Mouse (Mus musculus): Measurements from ENCODE around the gene Ccdc57. TPM values are rescaled to one million over a fixed set of nuclear protein-coding genes. Genes with fewer than 3 reads are reported as not detected.

Ccdc57 gene
- polyA plus RNA-seq (2016; fragmentation: Nextera tagmentation; extraction: Ambion mirVana), result 4.7 and 5.6 TPM in 2 replicates

- H3K4me3 ChIP-seq, result peak within 1 kb of the TSS; percentile 48
- no peaks in the 10 kb centered on the region for H3K36me3 ChIP-seq
- peak; percentile 80 for ATAC-seq (ENCODE audit: low FRiP score, low read depth)
- no peak within 1 kb of the TSS for H3K27ac ChIP-seq
- no peaks in the 10 kb centered on the region for H3K9me3 ChIP-seq
- WGBS, result 10% methylated on average over 44 of the region's 44 CpGs
- H3K4me2 ChIP-seq (replicated peaks), result peak within 1 kb of the TSS; percentile 80
- H3K27me3 ChIP-seq (replicated peaks), result no peaks in the 10 kb centered on the region
- H3K9ac ChIP-seq, result peak within 1 kb of the TSS; percentile 63
- no peaks in the 10 kb centered on the region; the same call in 1 of the 2 replicates for H3K4me1 ChIP-seq
Measured at GRCm38 (mm10) chr11:120932564-120933398, at the start of gene Ccdc57. Gene Ccdc57, minus strand, starts transcription at chr11:120932872.

- Histone ChIP-seq H3K27me3 (replicated peaks) (no peaks in the 10 kb centered on the region), H3K27ac (no peak overlapping the region), H3K9ac (no peak overlapping the region), H3K4me2 (replicated peaks) (no peak overlapping the region), H3K4me1 (no peaks in the 10 kb centered on the region), H3K36me3 (peaks cover 84% of the 10 kb centered on the region), H3K4me3 (no peak overlapping the region), H3K9me3 (no peaks in the 10 kb centered on the region)
- ATAC-seq (ENCODE audit: low FRiP score, low read depth), result no peak
Measured at GRCm38 (mm10) chr11:120982459-120982858, 49.8 kb upstream of the Ccdc57 start.

- Histone ChIP-seq H3K36me3 (peaks cover 88% of the 10 kb centered on the region), H3K4me2 (replicated peaks) (no peak overlapping the region), H3K9ac (no peak overlapping the region), H3K4me3 (no peak overlapping the region), H3K27me3 (replicated peaks) (no peaks in the 10 kb centered on the region), H3K27ac (no peak overlapping the region), H3K9me3 (no peaks in the 10 kb centered on the region), H3K4me1 (no peaks in the 10 kb centered on the region)
- WGBS, result 96% methylated on average over 4 of the region's 4 CpGs
- ATAC-seq (ENCODE audit: low FRiP score, low read depth), result no peak
Measured at GRCm38 (mm10) chr11:120981661-120982060, 49.0 kb upstream of the Ccdc57 start.

- Histone ChIP-seq H3K27me3 (replicated peaks) (no peaks in the 10 kb centered on the region), H3K9me3 (no peaks in the 10 kb centered on the region), H3K36me3 (peaks cover 88% of the 10 kb centered on the region), H3K4me1 (no peaks in the 10 kb centered on the region), H3K9ac (no peak overlapping the region), H3K4me3 (no peak overlapping the region), H3K4me2 (replicated peaks) (no peak overlapping the region), H3K27ac (no peak overlapping the region)
- 88% methylated on average over 9 of the region's 9 CpGs for WGBS
- ATAC-seq (ENCODE audit: low FRiP score, low read depth), result no peak
Measured at GRCm38 (mm10) chr11:120980427-120981035, 47.9 kb upstream of the Ccdc57 start.

GRCm38 (mm10) chr11:120979711-120980426 is 47.2 kb upstream of the Ccdc57 start:
- H3K4me3 ChIP-seq, result no peak overlapping the region
- H3K4me2 ChIP-seq (replicated peaks), result no peak overlapping the region
- H3K9me3 ChIP-seq, result no peaks in the 10 kb centered on the region
- H3K4me1 ChIP-seq, result no peaks in the 10 kb centered on the region
- H3K36me3 ChIP-seq, result peaks cover 89% of the 10 kb centered on the region
- no peak for ATAC-seq (ENCODE audit: low FRiP score, low read depth)
- no peak overlapping the region for H3K27ac ChIP-seq
- H3K9ac ChIP-seq, result no peak overlapping the region
- WGBS, result 86% methylated on average over 8 of the region's 8 CpGs
- no peaks in the 10 kb centered on the region for H3K27me3 ChIP-seq (replicated peaks)

- Histone ChIP-seq H3K4me3 (no peak overlapping the region), H3K27ac (no peak overlapping the region), H3K4me1 (no peaks in the 10 kb centered on the region), H3K9me3 (no peaks in the 10 kb centered on the region), H3K27me3 (replicated peaks) (no peaks in the 10 kb centered on the region), H3K36me3 (peaks cover 96% of the 10 kb centered on the region), H3K4me2 (replicated peaks) (no peak overlapping the region), H3K9ac (no peak overlapping the region)
- 86% methylated on average over 6 of the region's 6 CpGs for WGBS
- ATAC-seq (ENCODE audit: low FRiP score, low read depth), result no peak
Measured at GRCm38 (mm10) chr11:120973318-120973717, 40.6 kb upstream of the Ccdc57 start.

GRCm38 (mm10) chr11:120971237-120971636 is 38.6 kb upstream of the Ccdc57 start:
- no peak overlapping the region for H3K4me2 ChIP-seq (replicated peaks)
- no peaks in the 10 kb centered on the region for H3K27me3 ChIP-seq (replicated peaks)
- no peak overlapping the region for H3K27ac ChIP-seq
- no peak for ATAC-seq (ENCODE audit: low FRiP score, low read depth)
- no peak overlapping the region for H3K4me3 ChIP-seq
- H3K36me3 ChIP-seq, result peaks cover 97% of the 10 kb centered on the region
- no peaks in the 10 kb centered on the region for H3K9me3 ChIP-seq
- H3K4me1 ChIP-seq, result no peaks in the 10 kb centered on the region
- 92% methylated on average over 5 of the region's 5 CpGs for WGBS
- no peak overlapping the region for H3K9ac ChIP-seq

GRCm38 (mm10) chr11:120969742-120970141 is 37.1 kb upstream of the Ccdc57 start:
- no peaks in the 10 kb centered on the region for H3K4me1 ChIP-seq
- no peaks in the 10 kb centered on the region for H3K9me3 ChIP-seq
- WGBS, result 96% methylated on average over 5 of the region's 5 CpGs
- no peak overlapping the region for H3K9ac ChIP-seq
- H3K4me2 ChIP-seq (replicated peaks), result no peak overlapping the region
- no peak overlapping the region for H3K27ac ChIP-seq
- H3K27me3 ChIP-seq (replicated peaks), result no peaks in the 10 kb centered on the region
- no peak overlapping the region for H3K4me3 ChIP-seq
- no peak for ATAC-seq (ENCODE audit: low FRiP score, low read depth)
- H3K36me3 ChIP-seq, result peaks cover 99% of the 10 kb centered on the region

- Histone ChIP-seq H3K4me1 (no peaks in the 10 kb centered on the region), H3K9ac (no peak overlapping the region), H3K27me3 (replicated peaks) (no peaks in the 10 kb centered on the region), H3K36me3 (peaks cover 97% of the 10 kb centered on the region), H3K9me3 (no peaks in the 10 kb centered on the region), H3K4me3 (no peak overlapping the region), H3K4me2 (replicated peaks) (no peak overlapping the region), H3K27ac (no peak overlapping the region)
- WGBS, result 89% methylated on average over 4 of the region's 4 CpGs
- ATAC-seq (ENCODE audit: low FRiP score, low read depth), result no peak
Measured at GRCm38 (mm10) chr11:120965587-120965986, 32.9 kb upstream of the Ccdc57 start.

- Histone ChIP-seq H3K4me1 (no peaks in the 10 kb centered on the region), H3K9me3 (no peaks in the 10 kb centered on the region), H3K27me3 (replicated peaks) (no peaks in the 10 kb centered on the region), H3K4me2 (replicated peaks) (no peak overlapping the region), H3K27ac (no peak overlapping the region), H3K36me3 (peaks cover 87% of the 10 kb centered on the region), H3K4me3 (no peak overlapping the region), H3K9ac (no peak overlapping the region)
- ATAC-seq (ENCODE audit: low FRiP score, low read depth), result no peak
- 79% methylated on average over 10 of the region's 10 CpGs for WGBS
Measured at GRCm38 (mm10) chr11:120964195-120965157, 31.8 kb upstream of the Ccdc57 start.

GRCm38 (mm10) chr11:120962909-120963308 is 30.2 kb upstream of the Ccdc57 start:
- H3K4me2 ChIP-seq (replicated peaks), result no peak overlapping the region
- no peaks in the 10 kb centered on the region for H3K27me3 ChIP-seq (replicated peaks)
- peaks cover 85% of the 10 kb centered on the region for H3K36me3 ChIP-seq
- H3K9ac ChIP-seq, result no peak overlapping the region
- H3K27ac ChIP-seq, result no peak overlapping the region
- no peak overlapping the region for H3K4me3 ChIP-seq
- H3K4me1 ChIP-seq, result no peaks in the 10 kb centered on the region
- no peaks in the 10 kb centered on the region for H3K9me3 ChIP-seq
- ATAC-seq (ENCODE audit: low FRiP score, low read depth), result no peak
- WGBS, result 91% methylated on average over 7 of the region's 7 CpGs

Measured in neural tube, embryonic 12.5 days (tissue).